In genomic region chr2:150772466-150773119, GRCm38 (mm10) we compare ENCODE assay signal across 11 mouse cellular contexts. TPM values are rescaled to one million over a fixed set of nuclear protein-coding genes. Genes with fewer than 3 reads are reported as not detected.
DNase-seq lines count a peak whose midpoint lies in the region; ATAC-seq lines count a peak whose summit lies in the region.
"Had no signal": no experiment of that assay in that cellular context is flagged by ENCODE, and none has a peak within 500 bp of the region (broad histone marks: within the 10 kb centered on the region; RNA-seq: fewer than 3 reads in every experiment).

No protein-coding gene starts in this region.

- WGBS in intestine, embryonic 16.5 days = 84% methylated on average over 10 of the region's 10 CpGs
- WGBS in intestine, embryonic 15.5 days = 80% methylated on average over 10 of the region's 10 CpGs
- WGBS in midbrain, embryonic 16.5 days = 70% methylated on average over 10 of the region's 10 CpGs
- 74% methylated on average over 10 of the region's 10 CpGs for WGBS in midbrain, embryonic 15.5 days
- WGBS in heart, embryonic 15.5 days = 43% methylated on average over 10 of the region's 10 CpGs

- ATAC-seq in intestine, embryonic 16.5 days = no peak
- ATAC-seq in intestine, embryonic 15.5 days = no peak
- ATAC-seq in midbrain, embryonic 16.5 days = peak; percentile 23; the same call in 1 of the 2 replicates
- ATAC-seq in midbrain, embryonic 15.5 days (replicated peaks) = no peak
- peak; percentile 73 for ATAC-seq in heart, embryonic 15.5 days (replicated peaks; ENCODE audit: insufficient number of reproducible peaks, insufficient read depth, low FRiP score, low read depth)

- H3K9me3 ChIP-seq in intestine, embryonic 16.5 days (ENCODE audit: control insufficient read depth, low read length) = no peaks in the 10 kb centered on the region
- no peaks in the 10 kb centered on the region for H3K9me3 ChIP-seq in intestine, embryonic 15.5 days
- H3K9me3 ChIP-seq in midbrain, embryonic 16.5 days (replicated peaks; ENCODE audit: control insufficient read depth, low read length, poor library complexity, severe bottlenecking) = no peaks in the 10 kb centered on the region
- no peaks in the 10 kb centered on the region for H3K9me3 ChIP-seq in midbrain, embryonic 15.5 days
- no peaks in the 10 kb centered on the region for H3K9me3 ChIP-seq in heart, embryonic 15.5 days (replicated peaks)

- no peaks in the 10 kb centered on the region for H3K27me3 ChIP-seq in intestine, embryonic 16.5 days (replicated peaks; ENCODE audit: control insufficient read depth, insufficient read depth, low read length)
- no peaks in the 10 kb centered on the region for H3K27me3 ChIP-seq in intestine, embryonic 15.5 days (replicated peaks)
- H3K27me3 ChIP-seq in midbrain, embryonic 16.5 days (ENCODE audit: control insufficient read depth, insufficient read depth, low read depth, low read length) = no peaks in the 10 kb centered on the region
- H3K27me3 ChIP-seq in midbrain, embryonic 15.5 days (replicated peaks) = no peaks in the 10 kb centered on the region
- H3K27me3 ChIP-seq in heart, embryonic 15.5 days = no peaks in the 10 kb centered on the region

- H3K27ac ChIP-seq in intestine, embryonic 16.5 days (ENCODE audit: low read length) = peak overlapping the region; percentile 23; the same call in 1 of the 2 replicates
- no peak overlapping the region for H3K27ac ChIP-seq in intestine, embryonic 15.5 days
- H3K27ac ChIP-seq in midbrain, embryonic 16.5 days (ENCODE audit: low read length) = no peak overlapping the region
- H3K27ac ChIP-seq in midbrain, embryonic 15.5 days = no peak overlapping the region
- peak overlapping the region; percentile 95 for H3K27ac ChIP-seq in heart, embryonic 15.5 days
- H3K27ac ChIP-seq: left cerebral cortex, adult 2 months had no signal

- H3K4me3 ChIP-seq in intestine, embryonic 16.5 days (ENCODE audit: low read length) = no peak overlapping the region
- H3K4me3 ChIP-seq in intestine, embryonic 15.5 days (replicated peaks) = no peak overlapping the region
- H3K4me3 ChIP-seq in midbrain, embryonic 16.5 days (ENCODE audit: low read depth, low read length) = no peak overlapping the region
- no peak overlapping the region for H3K4me3 ChIP-seq in midbrain, embryonic 15.5 days
- no peak overlapping the region for H3K4me3 ChIP-seq in heart, embryonic 15.5 days
- H3K4me3 ChIP-seq: left cerebral cortex, adult 2 months had no signal

- no peak overlapping the region for H3K4me2 ChIP-seq in intestine, embryonic 16.5 days (ENCODE audit: low read depth, low read length)
- H3K4me2 ChIP-seq in intestine, embryonic 15.5 days (replicated peaks) = no peak overlapping the region
- no peak overlapping the region for H3K4me2 ChIP-seq in midbrain, embryonic 16.5 days (ENCODE audit: low read length)
- no peak overlapping the region for H3K4me2 ChIP-seq in midbrain, embryonic 15.5 days
- H3K4me2 ChIP-seq in heart, embryonic 15.5 days = peak overlapping the region; percentile 1; the same call in 1 of the 2 replicates

- H3K4me1 ChIP-seq in intestine, embryonic 16.5 days (ENCODE audit: control insufficient read depth, insufficient read depth, low read length) = peaks cover 9% of the 10 kb centered on the region
- H3K4me1 ChIP-seq in intestine, embryonic 15.5 days (replicated peaks) = no peaks in the 10 kb centered on the region; the same call in 1 of the 2 replicates
- no peaks in the 10 kb centered on the region for H3K4me1 ChIP-seq in midbrain, embryonic 16.5 days (ENCODE audit: control insufficient read depth, insufficient read depth, low read length)
- H3K4me1 ChIP-seq in midbrain, embryonic 15.5 days = 0 out of 2 replicates have a peak, but pooled peaks cover 5% of the 10 kb centered on the region
- peaks cover 80% of the 10 kb centered on the region for H3K4me1 ChIP-seq in heart, embryonic 15.5 days (replicated peaks)

- H3K9ac ChIP-seq in intestine, embryonic 16.5 days (ENCODE audit: low read depth, low read length) = no peak overlapping the region
- no peak overlapping the region for H3K9ac ChIP-seq in intestine, embryonic 15.5 days
- no peak overlapping the region for H3K9ac ChIP-seq in midbrain, embryonic 16.5 days (ENCODE audit: low read depth, low read length)
- no peak overlapping the region for H3K9ac ChIP-seq in midbrain, embryonic 15.5 days
- H3K9ac ChIP-seq in heart, embryonic 15.5 days = no peak overlapping the region

- no peak for DNase-seq in adrenal gland, adult 2 months
- no peak for DNase-seq in adrenal gland, postnatal 36 days
- DNase-seq in cerebellum, postnatal 10 days = no peak
- DNase-seq: cerebellum, postnatal 36 days; kidney, adult 8-10 months had no signal

- no peaks in the 10 kb centered on the region for H3K36me3 ChIP-seq in intestine, embryonic 16.5 days (ENCODE audit: control insufficient read depth, insufficient read depth, low read length)
- 0 out of 2 replicates have a peak, but pooled peaks cover 4% of the 10 kb centered on the region for H3K36me3 ChIP-seq in intestine, embryonic 15.5 days
- peaks cover 25% of the 10 kb centered on the region for H3K36me3 ChIP-seq in midbrain, embryonic 16.5 days (ENCODE audit: control insufficient read depth, insufficient read depth, low read length)
- peaks cover 6% of the 10 kb centered on the region; the same call in 1 of the 2 replicates for H3K36me3 ChIP-seq in midbrain, embryonic 15.5 days (replicated peaks)
- H3K36me3 ChIP-seq in heart, embryonic 15.5 days = no peaks in the 10 kb centered on the region

RNA-seq across cellular contexts. Expression of gene Pygb, which starts 13.9 kb away (rescaled TPM):
- polyA plus RNA-seq in intestine, embryonic 16.5 days (2015; fragmentation: Nextera tagmentation; extraction: Ambion mirVana) = 78.8 and 81.4 TPM in 2 replicates
- 85.8 and 86.2 TPM in 2 replicates for polyA plus RNA-seq in intestine, embryonic 15.5 days (2015; fragmentation: Nextera tagmentation; extraction: Ambion mirVana)
- 108 and 133 TPM in 2 replicates for polyA plus RNA-seq in midbrain, embryonic 16.5 days (2015; fragmentation: Nextera tagmentation; extraction: Ambion mirVana)
- 111 and 116 TPM in 2 replicates for polyA plus RNA-seq in midbrain, embryonic 15.5 days (2015; fragmentation: Nextera tagmentation; extraction: Ambion mirVana)
- 212 and 233 TPM in 2 replicates for polyA plus RNA-seq in heart, embryonic 15.5 days (2015; fragmentation: Nextera tagmentation; extraction: Ambion mirVana)
- total RNA-seq in adrenal gland, adult 2 months (2021) = 10 to 100 TPM; 41.1 to 55.2 TPM
- 28.5 and 37.3 TPM in 2 replicates for polyA plus RNA-seq in adrenal gland, adult 2 months (2012; rRNA removed)
- 10 to 100 TPM; 41.5 to 42.6 TPM for total RNA-seq in adrenal gland, postnatal 36 days (2021)

RNA-seq across cellular contexts. Expression of gene Entpd6, which starts 23.8 kb away (rescaled TPM):
- 25.4 and 28.1 TPM in 2 replicates for polyA plus RNA-seq in intestine, embryonic 16.5 days (2015; fragmentation: Nextera tagmentation; extraction: Ambion mirVana)
- polyA plus RNA-seq in intestine, embryonic 15.5 days (2015; fragmentation: Nextera tagmentation; extraction: Ambion mirVana) = 26.5 and 28.3 TPM in 2 replicates
- 75.3 and 85.7 TPM in 2 replicates for polyA plus RNA-seq in midbrain, embryonic 16.5 days (2015; fragmentation: Nextera tagmentation; extraction: Ambion mirVana)
- polyA plus RNA-seq in midbrain, embryonic 15.5 days (2015; fragmentation: Nextera tagmentation; extraction: Ambion mirVana) = 71.5 and 71.8 TPM in 2 replicates
- 17.4 and 25.3 TPM in 2 replicates for polyA plus RNA-seq in heart, embryonic 15.5 days (2015; fragmentation: Nextera tagmentation; extraction: Ambion mirVana)
- total RNA-seq in adrenal gland, adult 2 months (2021) = 10 to 100 TPM in 1 of 2 experiments, 1 to 10 TPM in 1; 9.9 to 11.5 TPM
- 13.3 and 21.0 TPM in 2 replicates for polyA plus RNA-seq in adrenal gland, adult 2 months (2012; rRNA removed)
- total RNA-seq in adrenal gland, postnatal 36 days (2021) = 10 to 100 TPM in 1 of 2 experiments, 1 to 10 TPM in 1; 7.2 to 11.4 TPM

Comparison
In these comparisons a context has a peak if more than half of its experiments do, and no peak if none do; other contexts are left out.
1. ATAC-seq: peak in midbrain, embryonic 16.5 days (single experiment) and heart, embryonic 15.5 days (single experiment); none in intestine, embryonic 16.5 days (single experiment), intestine, embryonic 15.5 days (single experiment) and midbrain, embryonic 15.5 days (single experiment).
2. H3K27ac ChIP-seq: peak in intestine, embryonic 16.5 days (single experiment) and heart, embryonic 15.5 days (single experiment); none in intestine, embryonic 15.5 days (single experiment), midbrain, embryonic 16.5 days (single experiment) and midbrain, embryonic 15.5 days (single experiment).